Mouse (Mus musculus) lung, postnatal 14 days (tissue): ENCODE measurements at regions not wholly inside any gene's neighbourhood (a gene's known extent, or its start where the extent isn't known, plus 50 kb on each side); places are given as distances from the start of the nearest gene placed in this dataset.

Experiments used
- DNase-seq: peaks from one replicate; pipeline ENCODE4 v3.0.0; 2021

GRCm38 (mm10) chr4:7597671-7598390, 641.0 kb downstream of the Car8 start:
- DNase-seq: no peak

DNA sequence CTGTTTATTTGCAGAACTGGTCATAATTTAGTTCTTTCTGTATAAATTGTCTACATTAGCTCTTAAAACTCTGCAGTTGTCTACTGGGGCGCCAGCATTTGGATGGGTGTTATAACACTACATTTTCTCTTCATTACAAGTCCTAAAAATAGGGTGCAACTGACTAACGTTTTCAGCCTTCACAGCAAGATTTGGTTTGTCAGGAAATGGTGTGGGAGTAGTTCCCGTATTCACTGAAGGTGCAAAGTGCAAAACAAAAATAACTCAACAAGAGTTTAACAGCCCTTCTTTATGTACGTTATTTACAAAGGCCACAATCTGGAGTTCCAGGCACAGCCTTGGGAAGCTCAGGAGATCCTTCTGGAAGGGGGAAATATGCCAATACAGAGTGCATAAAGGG, 642.7 kb downstream of the Car8 start:
- DNase-seq: no peak

- no peak for DNase-seq
Observed at GRCm38 (mm10) chr4:7583851-7584250, 655.0 kb downstream of the Car8 start.

DNA sequence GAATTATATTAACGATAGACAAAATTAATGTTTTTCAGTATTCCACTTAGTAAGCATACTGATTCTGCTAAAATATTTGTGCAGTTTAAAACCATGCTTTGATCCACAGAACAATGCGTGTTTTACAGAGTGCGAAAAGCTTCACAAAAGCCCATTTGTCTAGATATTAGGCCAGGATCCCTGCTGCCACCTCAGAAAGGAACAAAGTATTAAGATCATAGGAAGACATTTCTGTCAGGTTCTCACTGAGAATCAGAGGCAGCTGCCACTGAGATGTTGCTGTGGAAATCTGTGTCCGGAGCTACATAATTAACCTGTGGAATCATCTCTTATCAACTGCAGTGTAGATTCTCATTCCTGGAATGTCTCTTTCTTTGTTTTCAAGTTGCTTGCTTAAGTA, 656.9 kb downstream of the Car8 start:
- DNase-seq: no peak

DNA sequence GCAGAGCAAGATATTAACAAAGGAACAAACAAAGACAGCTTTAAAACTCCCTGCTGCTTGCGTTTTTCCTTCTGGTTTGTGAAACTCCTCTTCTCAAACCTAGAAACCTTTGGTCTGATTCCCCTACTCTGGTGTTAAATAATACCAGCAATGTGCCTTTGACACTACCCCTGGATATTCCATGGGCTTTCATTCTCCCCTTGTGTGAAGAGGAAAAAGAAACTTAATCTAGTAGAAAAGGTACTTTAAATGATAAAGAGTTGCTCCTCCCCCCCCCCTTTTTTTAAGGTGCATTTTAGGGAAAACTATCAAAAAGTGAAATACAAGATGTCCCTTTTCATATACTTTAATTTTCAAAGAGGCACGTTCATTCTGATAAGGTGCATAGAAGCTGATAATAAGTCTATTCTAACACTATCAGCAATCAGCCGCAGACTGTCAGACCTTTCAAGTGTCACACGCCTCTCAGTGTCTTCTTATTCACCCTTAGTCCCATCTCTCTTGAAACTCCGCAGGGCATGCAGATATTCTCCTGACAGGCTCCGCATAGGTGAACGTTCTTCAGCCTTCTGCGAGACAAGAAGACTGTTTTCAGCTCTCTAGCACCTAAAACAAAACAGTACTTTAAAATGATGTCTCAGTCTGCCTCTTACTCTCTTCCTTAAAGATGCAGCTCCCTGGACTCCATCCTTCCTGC, 657.5 kb downstream of the Car8 start:
- no peak for DNase-seq

- DNase-seq: no peak
Observed at GRCm38 (mm10) chr4:7580554-7581219, 658.2 kb downstream of the Car8 start.

DNA sequence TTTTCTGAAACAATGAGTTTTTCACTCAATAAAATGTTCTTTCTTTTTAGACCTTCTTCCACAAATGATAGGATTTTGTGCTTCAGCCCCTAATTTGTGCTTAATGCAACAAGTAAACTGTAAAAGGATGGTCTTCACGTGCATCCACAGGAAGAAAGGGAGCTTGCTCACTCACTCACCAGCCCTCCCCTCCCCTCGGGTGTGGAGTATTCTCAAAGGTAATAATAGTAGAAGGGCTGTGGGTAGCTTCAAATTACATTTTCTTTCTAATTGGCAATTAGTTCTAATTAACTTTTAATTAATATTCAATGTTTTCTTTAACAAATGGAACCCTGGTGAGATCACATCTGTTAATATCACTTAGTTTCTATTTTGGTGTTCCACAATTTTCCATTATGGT, 664.8 kb downstream of the Car8 start:
- DNase-seq: no peak

GRCm38 (mm10) chr4:7567687-7568393, 671.0 kb downstream of the Car8 start:
- DNase-seq: no peak

- no peak for DNase-seq
Observed at GRCm38 (mm10) chr4:7559867-7560832, 678.7 kb downstream of the Car8 start.

DNA sequence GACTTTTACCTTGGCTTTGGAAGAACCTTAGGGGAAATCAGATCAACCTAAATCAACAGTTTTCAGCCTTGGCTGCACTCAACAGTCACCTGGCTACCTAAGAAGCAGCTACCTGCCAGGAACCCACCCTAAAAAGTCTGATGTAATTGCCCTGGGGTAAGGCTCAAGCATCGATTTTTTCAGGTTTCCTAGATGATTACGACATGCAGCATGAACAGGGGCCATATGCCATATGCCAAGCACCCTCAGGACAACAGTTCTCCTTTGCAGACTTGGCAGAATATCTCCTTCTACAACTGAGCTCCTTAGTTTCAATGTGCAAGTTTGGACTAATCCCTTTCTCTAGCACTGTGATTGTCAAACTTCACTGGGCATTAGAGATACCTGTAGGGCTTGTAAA, 680.1 kb downstream of the Car8 start:
- DNase-seq: no peak

- DNase-seq: no peak
Observed at GRCm38 (mm10) chr4:7534301-7534700, 704.5 kb downstream of the Car8 start.

DNA sequence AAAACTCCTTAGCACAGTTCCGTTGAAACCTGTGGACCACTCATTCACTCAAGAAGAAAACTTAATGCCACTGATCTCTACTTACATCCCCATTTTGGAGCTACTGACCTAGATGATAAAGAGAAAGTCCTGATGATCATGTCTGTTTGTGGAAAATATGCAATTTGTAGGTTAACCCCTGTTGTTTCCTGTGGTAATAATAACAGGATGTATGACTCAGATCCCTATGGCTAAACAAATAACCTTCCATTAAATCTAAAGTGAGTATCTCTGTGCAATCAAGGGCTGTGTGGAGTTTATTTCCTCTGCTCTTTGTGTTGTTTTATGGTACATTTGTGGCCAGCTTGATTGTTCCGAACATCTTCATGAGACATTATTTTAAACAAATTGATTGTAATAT, 711.1 kb downstream of the Car8 start:
- no peak for DNase-seq

DNA sequence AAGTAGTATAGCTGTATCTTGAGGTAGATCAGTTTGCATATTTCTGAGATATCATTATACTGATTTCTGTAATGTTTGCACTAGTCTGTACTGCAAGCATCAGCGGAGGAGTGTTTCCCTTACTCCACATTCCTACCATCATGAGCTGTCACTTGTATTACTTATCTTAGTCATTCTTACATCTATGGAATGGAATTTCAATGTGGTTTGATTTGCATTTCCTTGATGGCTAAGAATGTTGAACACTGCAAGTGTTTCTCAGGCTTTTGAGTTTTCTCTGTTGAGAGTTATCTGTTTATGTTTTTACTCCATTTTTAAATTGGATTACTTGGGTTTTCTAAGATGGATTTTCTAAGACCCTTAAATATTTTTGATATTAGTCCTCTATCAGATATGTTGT, 725.8 kb downstream of the Car8 start:
- DNase-seq: no peak

- no peak for DNase-seq
Observed at GRCm38 (mm10) chr4:7485552-7485951, 753.3 kb downstream of the Car8 start.

GRCm38 (mm10) chr4:7455130-7455529, 783.7 kb downstream of the Car8 start:
- DNase-seq: peak; percentile 5

- DNase-seq: no peak
Observed at GRCm38 (mm10) chr4:7452678-7453077, 786.2 kb downstream of the Car8 start.

GRCm38 (mm10) chr4:7450991-7451390, 787.9 kb downstream of the Car8 start:
- DNase-seq: no peak

DNA sequence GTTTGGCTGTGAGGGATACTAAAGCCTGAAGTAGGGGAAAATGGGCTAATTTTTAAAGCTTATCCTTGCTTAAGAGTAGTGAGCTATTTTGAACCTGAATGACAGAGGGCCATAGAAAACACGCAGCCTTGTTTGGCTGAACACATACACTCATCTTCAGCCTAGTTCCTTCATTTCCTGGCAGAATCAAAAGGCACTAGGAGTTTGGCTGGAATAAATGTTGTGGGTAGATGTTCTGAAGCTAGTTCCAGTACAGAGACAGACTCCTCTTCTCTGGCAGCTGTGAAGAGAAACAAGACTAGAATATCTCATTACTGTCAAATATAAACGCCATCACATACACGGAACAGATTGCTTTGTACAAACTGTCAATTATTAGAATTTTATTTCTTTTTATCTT, 809.5 kb downstream of the Car8 start:
- no peak for DNase-seq

GRCm38 (mm10) chr4:7424081-7424480, 814.8 kb downstream of the Car8 start:
- DNase-seq: no peak

GRCm38 (mm10) chr4:7423204-7423603, 815.6 kb downstream of the Car8 start:
- DNase-seq: no peak

DNA sequence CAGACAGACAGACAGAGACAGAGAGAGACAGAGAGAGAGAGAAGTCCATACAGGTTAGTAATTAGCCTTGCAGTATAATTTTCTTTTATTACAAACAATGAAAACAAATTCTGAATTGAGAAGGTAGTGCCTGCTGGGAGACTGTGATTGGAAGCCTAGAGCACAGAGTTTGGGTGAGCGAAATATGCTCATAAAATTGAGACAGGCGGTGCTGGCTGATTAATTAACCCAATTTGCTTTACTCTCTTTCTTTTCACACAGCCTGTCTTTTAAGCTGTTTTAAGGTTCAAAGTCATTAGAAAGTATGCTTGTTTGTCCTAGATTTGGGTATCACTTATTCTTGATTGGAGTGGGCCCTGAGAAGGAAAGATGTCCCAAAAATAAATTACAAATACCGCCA, 816.1 kb downstream of the Car8 start:
- no peak for DNase-seq

DNA sequence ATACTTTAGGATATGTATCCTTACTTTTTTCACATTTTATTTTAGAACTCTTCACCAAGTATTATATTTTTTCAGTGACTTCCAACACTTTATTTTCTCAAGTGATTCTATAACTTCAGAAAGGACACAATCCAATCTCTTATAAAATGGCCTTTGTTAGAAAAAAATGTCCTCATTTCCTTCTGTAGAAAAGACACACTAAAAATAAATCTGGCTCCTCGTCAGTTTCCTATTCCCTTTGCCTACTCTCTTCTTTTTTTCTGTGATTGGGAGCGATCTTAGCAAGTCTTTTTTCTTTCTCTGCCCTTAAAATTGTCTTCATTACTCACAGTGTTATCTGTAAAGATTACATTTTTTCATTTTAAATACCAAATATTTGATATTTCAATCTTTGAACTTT, 824.5 kb downstream of the Car8 start:
- DNase-seq: no peak
